Mouse (Mus musculus): ENCODE results near the gene Pdia2. TPM values are rescaled to one million over a fixed set of nuclear protein-coding genes. Genes with fewer than 3 reads are reported as not detected.
"Not testable (repeated sequence)": the region's sequence is repeated elsewhere in the genome, so short reads cannot be mapped to it uniquely, and the experiment has no call there.

The Pdia2 gene
- polyA plus RNA-seq, 1 experiment from 2014 or later = not detected

GRCm38 (mm10) chr17:26212681-26213080 is 13.8 kb upstream of the Pdia2 start:
- Histone ChIP-seq H3K79me2 (ENCODE audit: inconsistent target) (no peaks in the 10 kb centered on the region), H3K36me3 (ENCODE audit: inconsistent target) (peaks cover 59% of the 10 kb centered on the region), H3K27ac (no peak overlapping the region), H3K4me3 (ENCODE audit: inconsistent target) (no peak overlapping the region)
- whole genome bisulfite sequencing (ENCODE audit: missing documents) = 93% methylated on average over 11 of the region's 11 CpGs

- Histone ChIP-seq H3K36me3 (ENCODE audit: inconsistent target) (peaks cover 54% of the 10 kb centered on the region), H3K27ac (no peak overlapping the region), H3K79me2 (ENCODE audit: inconsistent target) (no peaks in the 10 kb centered on the region), H3K4me3 (ENCODE audit: inconsistent target) (no peak overlapping the region)
- 95% methylated on average over 7 of the region's 7 CpGs for WGBS (ENCODE audit: missing documents)
These were observed 13.4 kb upstream of the Pdia2 start for GRCm38 (mm10) chr17:26212241-26212640.

GRCm38 (mm10) chr17:26207686-26208085 is 8.8 kb upstream of the Pdia2 start, which contains the start of gene Arhgdig:
Gene Arhgdig (minus strand): TSS chr17:26207786.
- Histone ChIP-seq H3K79me2 (ENCODE audit: inconsistent target) (no peaks in the 10 kb centered on the region), H3K27ac (no peak within 1 kb of the TSS), H3K36me3 (ENCODE audit: inconsistent target) (peaks cover 10% of the 10 kb centered on the region; the same call in 1 of the 2 replicates), H3K4me3 (ENCODE audit: inconsistent target) (no peak within 1 kb of the TSS)
- 97% methylated on average over 12 of the region's 12 CpGs for WGBS (ENCODE audit: missing documents)

GRCm38 (mm10) chr17:26206392-26206791 is 7.5 kb upstream of the Pdia2 start:
- no peaks in the 10 kb centered on the region for H3K79me2 ChIP-seq (ENCODE audit: inconsistent target)
- WGBS (ENCODE audit: missing documents) = 80% methylated on average over 1 of the region's 1 CpGs
- no peak overlapping the region for H3K4me3 ChIP-seq (ENCODE audit: inconsistent target)
- H3K36me3 ChIP-seq (ENCODE audit: inconsistent target) = no peaks in the 10 kb centered on the region
- H3K27ac ChIP-seq = no peak overlapping the region

GRCm38 (mm10) chr17:26204766-26205165 is 5.9 kb upstream of the Pdia2 start:
- no peak overlapping the region for H3K27ac ChIP-seq
- 89% methylated on average over 11 of the region's 11 CpGs for WGBS (ENCODE audit: missing documents)
- H3K36me3 ChIP-seq (ENCODE audit: inconsistent target) = no peaks in the 10 kb centered on the region
- no peaks in the 10 kb centered on the region for H3K79me2 ChIP-seq (ENCODE audit: inconsistent target)
- no peak overlapping the region for H3K4me3 ChIP-seq (ENCODE audit: inconsistent target)

- Histone ChIP-seq H3K79me2 (ENCODE audit: inconsistent target) (no peaks in the 10 kb centered on the region), H3K4me3 (ENCODE audit: inconsistent target) (peak overlapping the region; percentile 54), H3K27ac (no peak overlapping the region), H3K36me3 (ENCODE audit: inconsistent target) (no peaks in the 10 kb centered on the region)
- WGBS (ENCODE audit: missing documents) = 1% methylated on average over 27 of the region's 30 CpGs
These were observed 4.5 kb upstream of the Pdia2 start for GRCm38 (mm10) chr17:26203321-26203811.

- no peaks in the 10 kb centered on the region for H3K79me2 ChIP-seq (ENCODE audit: inconsistent target)
- no peak within 1 kb of the TSS for H3K27ac ChIP-seq
- no peaks in the 10 kb centered on the region for H3K36me3 ChIP-seq (ENCODE audit: inconsistent target)
- H3K4me3 ChIP-seq (ENCODE audit: inconsistent target) = peak within 1 kb of the TSS; percentile 54
- 4% methylated on average over 22 of the region's 22 CpGs for WGBS (ENCODE audit: missing documents)
These were observed 3.9 kb upstream of the Pdia2 start, which contains the start of gene Rgs11 for GRCm38 (mm10) chr17:26202737-26203136. Gene Rgs11 (plus strand): TSS chr17:26202951.

- no peak overlapping the region for H3K27ac ChIP-seq
- no peak overlapping the region for H3K4me3 ChIP-seq (ENCODE audit: inconsistent target)
- no peaks in the 10 kb centered on the region for H3K36me3 ChIP-seq (ENCODE audit: inconsistent target)
- H3K79me2 ChIP-seq (ENCODE audit: inconsistent target) = no peaks in the 10 kb centered on the region
These were observed 3.1 kb upstream of the Pdia2 start for GRCm38 (mm10) chr17:26201998-26202397.

GRCm38 (mm10) chr17:26200831-26201705 is 2.2 kb upstream of the Pdia2 start:
- Histone ChIP-seq H3K36me3 (ENCODE audit: inconsistent target) (no peaks in the 10 kb centered on the region), H3K79me2 (ENCODE audit: inconsistent target) (no peaks in the 10 kb centered on the region), H3K27ac (no peak overlapping the region), H3K4me3 (ENCODE audit: inconsistent target) (no peak overlapping the region)
- 3% methylated on average over 40 of the region's 92 CpGs for WGBS (ENCODE audit: missing documents)

- H3K27ac ChIP-seq = no peak overlapping the region
- peaks cover 68% of the 10 kb centered on the region for H3K36me3 ChIP-seq (ENCODE audit: inconsistent target)
- no peaks in the 10 kb centered on the region for H3K79me2 ChIP-seq (ENCODE audit: inconsistent target)
- no peak overlapping the region for H3K4me3 ChIP-seq (ENCODE audit: inconsistent target)
- WGBS (ENCODE audit: missing documents) = 95% methylated on average over 15 of the region's 15 CpGs
These were observed 6.3 kb downstream of the Pdia2 start for GRCm38 (mm10) chr17:26192481-26193190.

- H3K27ac ChIP-seq; H3K4me3 ChIP-seq (ENCODE audit: inconsistent target); H3K79me2 ChIP-seq (ENCODE audit: inconsistent target): not testable (repeated sequence)
- peaks cover 79% of the 10 kb centered on the region for H3K36me3 ChIP-seq (ENCODE audit: inconsistent target)
- WGBS (ENCODE audit: missing documents) = 85% methylated on average over 5 of the region's 7 CpGs
These were observed 7.4 kb downstream of the Pdia2 start for GRCm38 (mm10) chr17:26191486-26191885.

- Histone ChIP-seq H3K27ac (no peak overlapping the region), H3K4me3 (ENCODE audit: inconsistent target) (no peak overlapping the region), H3K36me3 (ENCODE audit: inconsistent target) (peaks cover 85% of the 10 kb centered on the region), H3K79me2 (ENCODE audit: inconsistent target) (no peaks in the 10 kb centered on the region)
- WGBS (ENCODE audit: missing documents) = 93% methylated on average over 11 of the region's 11 CpGs
These were observed 10.6 kb downstream of the Pdia2 start for GRCm38 (mm10) chr17:26188091-26188805.

- 95% methylated on average over 5 of the region's 5 CpGs for WGBS (ENCODE audit: missing documents)
- H3K4me3 ChIP-seq (ENCODE audit: inconsistent target) = no peak overlapping the region
- H3K79me2 ChIP-seq (ENCODE audit: inconsistent target) = no peaks in the 10 kb centered on the region
- peaks cover 86% of the 10 kb centered on the region for H3K36me3 ChIP-seq (ENCODE audit: inconsistent target)
- H3K27ac ChIP-seq = no peak overlapping the region
These were observed 11.3 kb downstream of the Pdia2 start for GRCm38 (mm10) chr17:26187592-26187991.

- Histone ChIP-seq H3K36me3 (ENCODE audit: inconsistent target) (peaks cover 34% of the 10 kb centered on the region; the same call in 1 of the 2 replicates), H3K79me2 (ENCODE audit: inconsistent target) (peaks cover 44% of the 10 kb centered on the region; the same call in 1 of the 2 replicates), H3K4me3 (ENCODE audit: inconsistent target) (no peak overlapping the region), H3K27ac (no peak overlapping the region)
- 96% methylated on average over 3 of the region's 3 CpGs for WGBS (ENCODE audit: missing documents)
These were observed 17.7 kb downstream of the Pdia2 start for GRCm38 (mm10) chr17:26181179-26181578.

All from macrophage (primary cell).